Mouse (Mus musculus) cerebellum, adult 2 months (tissue): Measurements from ENCODE around the gene Stard13. TPM values are rescaled to one million over a fixed set of nuclear protein-coding genes. Genes with fewer than 3 reads are reported as not detected.

Experiments used
- DNase-seq, 2 experiments: peaks; one replicate each; pipeline ENCODE4 v3.0.0; 2021
- H3K27ac ChIP-seq: fragments of 200-500 bp; 2 replicates; pipeline ENCODE4 v1.5.1; 2012; ENCODE audit warnings: low read length, control low read depth, inconsistent platforms; ENCODE audit not compliant: insufficient read depth
- H3K27me3 ChIP-seq: fragments of 200-500 bp; 2 replicates; pipeline ENCODE4 v1.6.1; 2012; ENCODE audit warnings: inconsistent platforms, mild to moderate bottlenecking, low read length, moderate library complexity; ENCODE audit not compliant: control insufficient read depth, insufficient read depth
- H3K4me1 ChIP-seq: fragments of 200-500 bp; 2 replicates; pipeline ENCODE4 v1.6.1; 2011; ENCODE audit warnings: low read length; ENCODE audit not compliant: control insufficient read depth, insufficient read depth
- H3K4me3 ChIP-seq: fragments of 200-500 bp; replicated peaks from 2 replicates; pipeline ENCODE3; 2011; ENCODE audit warnings: mild to moderate bottlenecking, low read depth, low read length, control low read depth; ENCODE audit not compliant: insufficient read depth
- CTCF ChIP-seq: fragments of 200-500 bp; IDR thresholded peaks from 2 replicates; pipeline ENCODE4 v1.5.1; 2011; ENCODE audit warnings: low read depth, mild to moderate bottlenecking, control low read depth, low read length, moderate library complexity, borderline replicate concordance; ENCODE audit not compliant: insufficient read depth
- POLR2A ChIP-seq: fragments of 200-500 bp; IDR thresholded peaks from 2 replicates; pipeline ENCODE4 v1.6.1; 2011; ENCODE audit warnings: low read length, control low read depth, borderline replicate concordance; ENCODE audit not compliant: insufficient read depth
- WGBS: fragments of 180-500 bp; shearing (Covaris S2); methylation state at CpG from one replicate; pipeline ENCODE4 v1.1.7; 2018; 5-methylcytosine and 5-hydroxymethylcytosine counted together
- polyA plus RNA-seq: library from polyadenylated mRNA; depleted of rRNA; stranded (reverse); fragments of >200 nt; gene quantifications from 2 replicates; pipeline ENCODE4 v1.2.3, GENCODE M21; 2012

Gene Stard13
- polyA plus RNA-seq, 1 experiment: 9.8 TPM

DNA sequence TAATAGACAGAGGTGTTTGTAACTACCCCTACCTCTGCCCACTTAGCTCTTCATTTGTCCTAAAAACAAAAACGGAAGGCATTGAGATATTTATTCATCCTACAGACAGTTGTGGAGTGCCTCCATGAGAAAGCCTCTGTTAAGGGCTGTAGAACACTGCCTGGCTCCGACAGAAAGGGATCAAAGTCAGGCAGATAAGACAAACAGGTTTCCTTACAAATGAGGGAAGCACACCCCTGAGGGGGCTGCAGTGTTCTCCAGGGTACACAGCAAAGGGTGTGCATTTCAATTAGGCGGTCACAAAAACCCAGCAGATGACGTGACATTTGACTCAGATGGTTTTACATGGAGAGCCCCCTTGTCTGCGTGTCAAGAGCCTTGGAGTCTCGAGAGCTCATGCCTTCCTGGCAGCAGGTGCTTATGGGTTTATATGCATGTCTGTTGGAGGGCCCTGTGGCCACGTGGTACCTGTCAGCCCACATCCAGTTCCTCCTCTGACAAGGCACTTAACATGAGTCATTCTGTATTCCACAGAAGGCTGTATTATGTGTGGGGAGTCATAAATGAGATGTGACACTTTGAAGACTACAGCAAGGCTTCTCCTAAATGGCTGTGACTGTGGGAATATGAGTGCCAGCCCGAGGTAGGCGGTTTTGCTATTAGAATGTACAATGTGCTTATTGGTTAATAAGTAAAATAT, 129.1 kb downstream of the Stard13 start:
- Histone ChIP-seq H3K4me1 (no peaks in the 10 kb centered on the region), H3K27ac (no peak overlapping the region), H3K4me3 (no peak overlapping the region), H3K27me3 (no peaks in the 10 kb centered on the region)
- no peak for DNase-seq
- TF ChIP-seq CTCF: no peak
- no peak for TF ChIP-seq POLR2A
- WGBS: 58% methylated on average over 9 of the region's 9 CpGs

DNA sequence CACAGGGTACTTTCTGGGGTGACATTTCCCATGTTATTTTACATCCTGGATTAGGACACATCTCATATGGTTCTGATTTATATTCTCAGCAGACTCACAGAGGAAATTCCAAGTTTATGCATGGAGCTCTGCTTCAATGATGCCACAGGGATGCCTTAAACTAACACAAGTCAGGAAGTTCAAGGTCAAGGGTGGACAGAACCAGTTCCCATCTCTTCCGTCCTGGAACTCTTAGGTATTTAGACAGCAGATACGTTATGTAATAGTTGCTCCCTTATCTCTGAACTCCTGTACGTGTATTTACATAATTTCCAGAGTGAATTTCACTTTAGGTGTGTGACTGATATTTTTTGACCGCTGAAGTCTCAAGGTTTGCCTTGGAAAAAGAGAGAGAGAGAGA, 130.4 kb downstream of the Stard13 start:
- no peak for DNase-seq
- H3K4me1 ChIP-seq: no peaks in the 10 kb centered on the region
- H3K27ac ChIP-seq: no peak overlapping the region
- no peak overlapping the region for H3K4me3 ChIP-seq
- no peak for TF ChIP-seq POLR2A
- no peak for TF ChIP-seq CTCF
- 91% methylated on average over 4 of the region's 4 CpGs for WGBS
- H3K27me3 ChIP-seq: no peaks in the 10 kb centered on the region

DNA sequence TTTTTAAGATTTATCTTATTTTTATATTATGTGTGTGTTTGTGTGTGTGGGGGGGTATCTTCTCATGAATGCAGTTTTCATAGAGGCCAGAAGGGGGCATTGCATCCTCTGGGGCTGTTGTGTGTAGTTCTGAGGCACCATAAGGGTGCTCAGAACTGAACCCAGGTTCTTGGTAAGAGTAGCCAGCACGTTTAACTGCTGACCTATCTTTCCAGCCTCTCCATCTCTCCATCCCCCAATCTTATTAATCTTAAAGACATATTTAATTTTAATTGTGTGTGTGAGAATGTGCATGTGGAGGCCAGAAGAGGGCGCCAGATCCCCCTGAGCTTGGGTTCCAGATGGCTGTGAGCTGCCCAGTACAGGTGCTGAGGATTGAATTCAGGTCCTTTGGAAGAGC, 131.4 kb downstream of the Stard13 start:
- no peak for DNase-seq
- Histone ChIP-seq H3K27me3 (no peaks in the 10 kb centered on the region), H3K4me3 (no peak overlapping the region), H3K4me1 (no peaks in the 10 kb centered on the region), H3K27ac (no peak overlapping the region)
- 41% methylated on average over 2 of the region's 2 CpGs for WGBS
- TF ChIP-seq CTCF (no peak), POLR2A (no peak)

DNA sequence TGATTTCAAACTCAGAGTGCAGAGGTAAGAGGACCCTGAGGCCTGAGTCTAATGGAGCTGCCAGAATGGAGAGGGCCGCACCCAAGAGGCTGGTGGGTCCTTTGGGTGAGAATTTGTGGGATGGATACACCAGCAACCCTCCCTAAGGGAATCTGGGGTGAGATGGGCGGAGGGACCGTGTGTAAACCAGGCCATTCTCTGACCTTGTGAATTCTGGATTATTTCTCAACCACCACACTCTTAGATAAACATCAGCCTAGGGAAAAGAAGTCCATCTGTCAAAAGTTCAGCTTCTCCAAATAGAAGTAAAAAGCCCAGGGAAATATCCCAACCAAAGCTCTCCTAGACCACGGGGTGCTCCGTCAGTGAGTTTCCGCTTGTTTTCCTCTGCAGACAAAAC, 137.6 kb downstream of the Stard13 start:
- Histone ChIP-seq H3K4me1 (no peaks in the 10 kb centered on the region), H3K27ac (no peak overlapping the region), H3K27me3 (no peaks in the 10 kb centered on the region), H3K4me3 (no peak overlapping the region)
- 85% methylated on average over 6 of the region's 6 CpGs for WGBS
- DNase-seq: no peak
- TF ChIP-seq POLR2A (no peak), CTCF (no peak)

DNA sequence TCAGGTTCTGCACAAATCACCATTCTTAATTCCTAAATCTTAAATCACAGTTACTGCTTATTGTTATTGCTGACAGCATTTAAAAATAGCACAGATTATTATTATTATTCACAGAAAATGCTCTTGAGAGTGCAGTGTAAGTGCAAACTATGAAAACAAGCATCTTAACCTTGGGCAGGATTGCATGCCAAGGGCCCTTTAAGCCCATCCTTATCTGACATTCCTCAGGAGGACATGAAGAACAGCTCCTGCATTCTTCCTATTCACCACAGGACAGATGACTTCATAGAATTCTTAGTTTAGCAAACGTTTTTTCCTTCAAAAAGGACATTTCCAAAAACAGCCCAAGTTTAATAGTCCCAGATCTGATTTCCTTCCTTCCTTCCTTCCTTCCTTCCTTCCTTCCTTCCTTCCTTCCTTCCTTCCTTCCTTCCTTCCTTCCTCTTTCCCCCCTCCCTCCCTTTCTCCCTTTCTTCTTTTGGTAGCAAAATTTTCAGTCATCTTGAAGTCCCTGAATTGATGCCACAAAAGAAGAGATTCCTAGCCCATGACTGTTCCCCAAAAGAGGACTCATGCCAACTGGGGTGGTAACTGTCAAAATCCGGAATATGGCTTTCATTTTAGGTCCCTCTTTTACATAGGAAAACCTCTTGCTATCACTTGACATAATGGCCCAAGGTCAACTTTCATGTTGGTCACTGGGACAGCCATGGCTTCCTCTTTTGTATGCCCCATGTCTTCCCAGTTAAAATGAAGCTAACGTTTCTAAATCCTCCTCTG, 140.6 kb downstream of the Stard13 start:
- no peaks in the 10 kb centered on the region for H3K4me1 ChIP-seq
- H3K27me3 ChIP-seq: no peaks in the 10 kb centered on the region
- 69% methylated on average over 3 of the region's 3 CpGs for WGBS
- no peak for TF ChIP-seq POLR2A
- TF ChIP-seq CTCF: no peak
- no peak overlapping the region for H3K4me3 ChIP-seq
- no peak for DNase-seq
- no peak overlapping the region for H3K27ac ChIP-seq

DNA sequence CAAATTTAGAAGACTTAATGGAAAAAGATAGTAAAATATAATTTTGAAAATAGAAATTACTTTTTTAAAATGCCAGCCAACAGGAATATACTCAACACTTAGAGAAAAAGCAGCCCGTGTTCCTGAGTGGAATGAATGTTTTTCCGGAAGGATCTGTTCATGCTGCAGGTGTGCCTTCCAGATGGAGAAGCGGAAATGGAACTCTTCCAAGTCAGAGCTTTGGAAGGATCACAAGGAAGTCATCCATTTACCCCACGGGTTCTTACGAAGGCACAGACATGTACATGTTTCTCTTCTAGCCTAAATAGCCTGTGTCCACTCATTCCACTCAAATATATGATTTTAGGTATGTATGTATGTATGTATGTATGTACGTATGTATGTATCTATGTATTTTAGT, 142.6 kb downstream of the Stard13 start:
- Histone ChIP-seq H3K4me3 (no peak overlapping the region), H3K4me1 (no peaks in the 10 kb centered on the region), H3K27ac (no peak overlapping the region), H3K27me3 (no peaks in the 10 kb centered on the region)
- TF ChIP-seq POLR2A (no peak), CTCF (no peak)
- no peak for DNase-seq
- WGBS: 53% methylated on average over 6 of the region's 6 CpGs

DNA sequence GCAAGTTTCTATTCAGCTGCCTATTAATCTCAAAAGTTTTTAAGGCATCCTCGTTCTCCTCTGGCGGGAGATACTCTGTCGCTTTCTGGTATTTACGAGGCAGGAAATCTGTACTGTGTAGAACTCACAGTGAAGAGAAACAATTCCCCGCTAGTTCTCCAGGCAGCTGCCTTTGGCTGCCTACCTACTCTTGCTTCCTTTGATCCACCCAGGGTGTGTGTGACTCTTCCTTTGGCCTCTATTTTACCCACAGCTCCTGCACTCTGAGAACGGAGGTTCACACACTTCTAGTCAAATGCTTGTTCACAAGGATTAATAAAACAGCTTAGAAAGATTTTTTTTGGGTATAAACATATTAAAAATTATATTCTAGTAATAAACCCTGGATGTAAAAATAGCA, 144.4 kb downstream of the Stard13 start:
- Histone ChIP-seq H3K27ac (no peak overlapping the region), H3K27me3 (no peaks in the 10 kb centered on the region), H3K4me1 (no peaks in the 10 kb centered on the region), H3K4me3 (no peak overlapping the region)
- DNase-seq: no peak
- WGBS: 85% methylated on average over 6 of the region's 6 CpGs
- TF ChIP-seq CTCF: no peak
- TF ChIP-seq POLR2A: no peak

DNA sequence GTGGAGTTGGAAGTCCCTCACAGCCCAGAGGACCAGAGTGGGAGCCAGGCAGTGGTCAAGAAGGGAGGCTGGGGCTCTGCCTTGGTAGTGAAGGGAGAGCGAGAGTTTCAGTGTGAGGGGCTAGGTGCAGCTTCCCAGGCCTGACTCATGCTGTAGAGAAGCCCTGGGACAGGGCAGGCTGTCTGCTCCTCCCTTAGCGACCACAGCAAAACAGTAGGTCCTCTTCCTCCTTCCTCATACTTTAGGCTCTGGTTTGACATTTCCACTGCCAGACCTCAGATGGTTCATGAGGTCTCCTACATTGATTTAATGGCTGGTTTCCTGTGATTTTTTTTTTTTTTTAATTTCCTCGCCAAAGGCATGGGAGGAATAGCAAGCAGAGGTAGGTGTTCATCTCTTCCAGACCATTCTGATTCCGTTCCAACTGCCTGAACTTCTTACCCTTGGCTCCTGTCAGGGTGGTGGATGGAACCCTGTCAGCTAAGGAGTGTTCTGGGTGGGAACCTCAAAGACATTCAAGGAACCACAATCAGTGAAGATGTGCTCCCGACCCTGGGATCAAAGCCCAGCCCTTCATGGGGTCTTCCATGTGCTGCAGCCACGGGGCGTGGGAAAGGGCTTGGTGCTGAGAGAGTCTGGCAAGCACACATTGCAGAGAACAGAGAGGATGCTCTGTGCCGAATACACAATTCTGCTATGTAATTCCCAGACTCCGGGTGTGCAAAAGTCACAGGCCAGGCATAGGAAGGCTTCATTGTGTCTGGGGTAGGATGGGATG, 147.0 kb downstream of the Stard13 start:
- 51% methylated on average over 9 of the region's 9 CpGs for WGBS
- no peak for TF ChIP-seq CTCF
- TF ChIP-seq POLR2A: no peak

More for the DNA sequence above, 147.0 kb downstream of the Stard13 start:
- H3K27ac ChIP-seq: no peak overlapping the region
- no peak overlapping the region for H3K4me3 ChIP-seq
- H3K4me1 ChIP-seq: no peaks in the 10 kb centered on the region
- no peak for DNase-seq
- no peaks in the 10 kb centered on the region; the same call in 1 of the 2 replicates for H3K27me3 ChIP-seq
